Mouse (Mus musculus) cerebral cortex, adult 2 months (tissue): Measurements from ENCODE around the gene Sh2d6.

Experiments used
- WGBS: fragments of 180-500 bp; shearing (Covaris S2); methylation state at CpG from one replicate; pipeline ENCODE4 v1.1.7; 2018; 5-methylcytosine and 5-hydroxymethylcytosine counted together

The Sh2d6 gene

GRCm38 (mm10) chr6:72521607-72522006, at the start of gene Sh2d6:
Gene Sh2d6, minus strand, starts transcription at chr6:72521707.
- 92% methylated on average over 5 of the region's 5 CpGs for WGBS

- 81% methylated on average over 10 of the region's 10 CpGs for WGBS
These were observed 49.3 kb upstream of the Sh2d6 start for GRCm38 (mm10) chr6:72570644-72571397.

- WGBS: 82% methylated on average over 10 of the region's 10 CpGs
These were observed 47.2 kb upstream of the Sh2d6 start for GRCm38 (mm10) chr6:72568736-72569135.

- 85% methylated on average over 5 of the region's 5 CpGs for WGBS
These were observed 46.0 kb upstream of the Sh2d6 start for GRCm38 (mm10) chr6:72567508-72567907.

GRCm38 (mm10) chr6:72566044-72566443, 44.5 kb upstream of the Sh2d6 start:
- 0% methylated on average over 4 of the region's 4 CpGs for WGBS

- 75% methylated on average over 7 of the region's 7 CpGs for WGBS
These were observed 44.0 kb upstream of the Sh2d6 start for GRCm38 (mm10) chr6:72565506-72565905.

- WGBS: 78% methylated on average over 5 of the region's 5 CpGs
These were observed 41.4 kb upstream of the Sh2d6 start for GRCm38 (mm10) chr6:72562894-72563293.

- 67% methylated on average over 6 of the region's 6 CpGs for WGBS
These were observed 41.0 kb upstream of the Sh2d6 start for GRCm38 (mm10) chr6:72562486-72562885.

GRCm38 (mm10) chr6:72560801-72561200, 39.3 kb upstream of the Sh2d6 start:
- 79% methylated on average over 8 of the region's 8 CpGs for WGBS

GRCm38 (mm10) chr6:72553079-72553412, 31.5 kb upstream of the Sh2d6 start:
- WGBS: 12% methylated on average over 8 of the region's 8 CpGs

- WGBS: 15% methylated on average over 27 of the region's 27 CpGs
These were observed 30.9 kb upstream of the Sh2d6 start for GRCm38 (mm10) chr6:72552171-72553078.

GRCm38 (mm10) chr6:72550503-72551100, 29.1 kb upstream of the Sh2d6 start:
- WGBS: 91% methylated on average over 10 of the region's 10 CpGs

GRCm38 (mm10) chr6:72550025-72550424, 28.5 kb upstream of the Sh2d6 start:
- 75% methylated on average over 6 of the region's 6 CpGs for WGBS

- 72% methylated on average over 9 of the region's 9 CpGs for WGBS
These were observed 27.6 kb upstream of the Sh2d6 start for GRCm38 (mm10) chr6:72549041-72549580.

- WGBS: 97% methylated on average over 3 of the region's 3 CpGs
These were observed 26.4 kb upstream of the Sh2d6 start for GRCm38 (mm10) chr6:72547862-72548261.

GRCm38 (mm10) chr6:72547121-72547520, 25.6 kb upstream of the Sh2d6 start:
- WGBS: 97% methylated on average over 2 of the region's 2 CpGs

- 72% methylated on average over 7 of the region's 7 CpGs for WGBS
These were observed 23.9 kb upstream of the Sh2d6 start for GRCm38 (mm10) chr6:72545377-72545776.

GRCm38 (mm10) chr6:72544283-72544987, 22.9 kb upstream of the Sh2d6 start, which contains the start of gene Capg:
Gene Capg, plus strand, starts transcription at chr6:72544391.
- 24% methylated on average over 23 of the region's 23 CpGs for WGBS

GRCm38 (mm10) chr6:72543265-72543850, 21.9 kb upstream of the Sh2d6 start:
- 65% methylated on average over 12 of the region's 12 CpGs for WGBS

GRCm38 (mm10) chr6:72538562-72539031, 17.1 kb upstream of the Sh2d6 start:
- 2% methylated on average over 16 of the region's 16 CpGs for WGBS

- WGBS: 58% methylated on average over 10 of the region's 10 CpGs
These were observed 16.5 kb upstream of the Sh2d6 start for GRCm38 (mm10) chr6:72537998-72538500.
